Mouse (Mus musculus) stomach, postnatal 0 days (tissue): ENCODE data around the gene Zfp866.

ENCODE experiments used
- CTCF ChIP-seq: IDR thresholded peaks from 2 replicates; pipeline ENCODE4 v1.5.1; 2016; ENCODE audit warnings: antibody characterized with exemption, low read depth, mild to moderate bottlenecking, moderate library complexity
- EP300 ChIP-seq: optimal IDR thresholded peaks from 2 replicates; pipeline ENCODE3; 2016; ENCODE audit warnings: antibody characterized with exemption

GRCm38 (mm10) chr8:69826371-69826770 lies 35.4 kb upstream of the Zfp866 start:
- no peak for TF ChIP-seq CTCF
- TF ChIP-seq EP300, result no peak
